Mouse (Mus musculus) heart, adult 2 months (tissue): ENCODE data around the gene Erv3. TPM values are rescaled to one million over a fixed set of nuclear protein-coding genes. Genes with fewer than 3 reads are reported as not detected.
A peak's percentile ranks its signal among the peaks of the same experiment; 100 is the strongest.

ENCODE experiments used
- DNase-seq, 2 experiments: peaks; one replicate each; pipeline ENCODE4 v3.0.0; 2021
- H3K27ac ChIP-seq: fragments of 200-600 bp; 2 replicates; pipeline ENCODE4 v1.8.1; 2022
- H3K27me3 ChIP-seq: fragments of 200-500 bp; 2 replicates; pipeline ENCODE4 v1.6.1; 2012; ENCODE audit warnings: mild to moderate bottlenecking, low read length, inconsistent platforms, mixed read lengths; ENCODE audit not compliant: control insufficient read depth, insufficient read depth
- H3K36me3 ChIP-seq: fragments of 200-500 bp; 2 replicates; pipeline ENCODE4 v1.6.1; 2012; ENCODE audit warnings: low read length, inconsistent platforms; ENCODE audit not compliant: control insufficient read depth, insufficient read depth
- H3K4me1 ChIP-seq: fragments of 200-500 bp; 2 replicates; pipeline ENCODE4 v1.6.1; 2011; ENCODE audit warnings: low read length; ENCODE audit not compliant: control insufficient read depth, insufficient read depth
- H3K4me3 ChIP-seq: fragments of 200-600 bp; 2 replicates; pipeline ENCODE4 v1.8.1; 2022
- H3K79me2 ChIP-seq: fragments of 200-500 bp; replicated peaks from 2 replicates; pipeline ENCODE4 v1.6.1; 2012; ENCODE audit warnings: mild to moderate bottlenecking, inconsistent platforms, low read length, moderate library complexity, mixed read lengths; ENCODE audit not compliant: control insufficient read depth, insufficient read depth
- H3K9ac ChIP-seq: fragments of 200-500 bp; 2 replicates; pipeline ENCODE4 v1.6.1; 2012; ENCODE audit warnings: low read depth, mild to moderate bottlenecking, control low read depth, inconsistent platforms, low read length, mixed read lengths
- CTCF ChIP-seq: fragments of 200-600 bp; IDR thresholded peaks from 2 replicates; pipeline ENCODE4 v1.8.1; 2022; ENCODE audit warnings: antibody characterized with exemption, mild to moderate bottlenecking, moderate library complexity
- EP300 ChIP-seq: fragments of 200-500 bp; IDR thresholded peaks from 2 replicates; pipeline ENCODE4 v1.6.1; 2011; ENCODE audit warnings: low read depth, low read length, control low read depth; ENCODE audit not compliant: insufficient read depth
- POLR2A ChIP-seq: fragments of 200-500 bp; IDR thresholded peaks from 2 replicates; pipeline ENCODE4 v1.6.1; 2011; ENCODE audit warnings: mild to moderate bottlenecking, low read depth, low read length, control low read depth; ENCODE audit not compliant: insufficient read depth
- WGBS: fragments of 180-500 bp; shearing (Covaris S2); methylation state at CpG from one replicate; pipeline ENCODE4 v1.1.7; 2018; 5-methylcytosine and 5-hydroxymethylcytosine counted together
- intact Hi-C: fragments of 180-260 bp; cut with DNase I; formaldehyde crosslinking; loops from one replicate; pipeline ENCODE4 v1.15.1; 2025
- polyA plus RNA-seq: library from polyadenylated mRNA; depleted of rRNA; stranded (reverse); fragments of >200 nt; gene quantifications from 2 replicates; pipeline ENCODE4 v1.2.3, GENCODE M21; 2012
- total RNA-seq, 2 experiments: library from RNA; stranded (reverse); gene quantifications; 2 replicates each; pipeline ENCODE4 v1.2.3; 2021

The Erv3 gene
- total and polyA plus RNA-seq, 3 experiments: not detected

GRCm38 (mm10) chr2:131847501-131848359, 11.8 kb downstream of the Erv3 start:
- no peak overlapping the region for H3K27ac ChIP-seq
- H3K36me3 ChIP-seq: no peaks in the 10 kb centered on the region
- no peak overlapping the region for H3K9ac ChIP-seq
- DNase-seq: no peak
- H3K79me2 ChIP-seq: no peaks in the 10 kb centered on the region
- H3K4me1 ChIP-seq: peaks cover 3% of the 10 kb centered on the region; the same call in 1 of the 2 replicates
- WGBS: 40% methylated on average over 10 of the region's 10 CpGs
- intact Hi-C loops: loop anchor here (5.0 kb wide), 1 partner anchor 60 kb away; the partner anchor contains the start of genes Prn and Prnp
- H3K4me3 ChIP-seq: no peak overlapping the region
- no peaks in the 10 kb centered on the region for H3K27me3 ChIP-seq
- TF ChIP-seq EP300 (no peak), POLR2A (no peak), CTCF (no peak)

GRCm38 (mm10) chr2:131846811-131847210, 12.7 kb downstream of the Erv3 start:
- intact Hi-C loops: loop anchor here (5.0 kb wide), 1 partner anchor 60 kb away; the partner anchor contains the start of genes Prn and Prnp
- Histone ChIP-seq H3K27me3 (no peaks in the 10 kb centered on the region), H3K79me2 (no peaks in the 10 kb centered on the region), H3K9ac (no peak overlapping the region), H3K4me3 (no peak overlapping the region), H3K36me3 (no peaks in the 10 kb centered on the region), H3K4me1 (peaks cover 3% of the 10 kb centered on the region; the same call in 1 of the 2 replicates), H3K27ac (no peak overlapping the region)
- WGBS: 41% methylated on average over 2 of the region's 2 CpGs
- TF ChIP-seq POLR2A (no peak), CTCF (no peak), EP300 (no peak)
- DNase-seq: no peak

- intact Hi-C loops: loop anchor here (5.0 kb wide), 1 partner anchor 61 kb away; the partner anchor contains the start of genes Prn and Prnp
- Histone ChIP-seq H3K27ac (no peak overlapping the region), H3K27me3 (no peaks in the 10 kb centered on the region), H3K36me3 (no peaks in the 10 kb centered on the region), H3K79me2 (no peaks in the 10 kb centered on the region), H3K4me1 (peaks cover 3% of the 10 kb centered on the region; the same call in 1 of the 2 replicates), H3K4me3 (no peak overlapping the region), H3K9ac (no peak overlapping the region)
- 47% methylated on average over 11 of the region's 11 CpGs for WGBS
- no peak for TF ChIP-seq CTCF
- TF ChIP-seq EP300: no peak
- TF ChIP-seq POLR2A: no peak
- peak in 1 of 2 experiments; percentile 20 for DNase-seq
Observed at GRCm38 (mm10) chr2:131846132-131846710, 13.3 kb downstream of the Erv3 start.

GRCm38 (mm10) chr2:131845671-131846070, 13.9 kb downstream of the Erv3 start:
- 47% methylated on average over 8 of the region's 8 CpGs for WGBS
- H3K4me3 ChIP-seq: no peak overlapping the region
- intact Hi-C loops: loop anchor here (5.0 kb wide), 1 partner anchor 62 kb away; the partner anchor contains the start of genes Prn and Prnp
- DNase-seq: no peak
- H3K27ac ChIP-seq: no peak overlapping the region
- TF ChIP-seq EP300 (no peak), CTCF (no peak), POLR2A (no peak)
- no peaks in the 10 kb centered on the region for H3K79me2 ChIP-seq
- H3K27me3 ChIP-seq: no peaks in the 10 kb centered on the region
- no peaks in the 10 kb centered on the region for H3K36me3 ChIP-seq
- H3K4me1 ChIP-seq: peaks cover 3% of the 10 kb centered on the region; the same call in 1 of the 2 replicates
- H3K9ac ChIP-seq: no peak overlapping the region

- no peaks in the 10 kb centered on the region for H3K36me3 ChIP-seq
- H3K9ac ChIP-seq: no peak overlapping the region
- whole genome bisulfite sequencing: 84% methylated on average over 5 of the region's 5 CpGs
- intact Hi-C loops: no loop called here
- H3K4me3 ChIP-seq: no peak overlapping the region
- H3K4me1 ChIP-seq: peaks cover 3% of the 10 kb centered on the region; the same call in 1 of the 2 replicates
- no peak overlapping the region for H3K27ac ChIP-seq
- TF ChIP-seq POLR2A: no peak
- TF ChIP-seq CTCF: no peak
- TF ChIP-seq EP300: no peak
- no peak for DNase-seq
- H3K27me3 ChIP-seq: no peaks in the 10 kb centered on the region
- H3K79me2 ChIP-seq: no peaks in the 10 kb centered on the region
Observed at GRCm38 (mm10) chr2:131842568-131842967, 17.0 kb downstream of the Erv3 start.
